Mouse (Mus musculus) thymus, postnatal 0 days (tissue): ENCODE results near the gene Gramd4. TPM values are rescaled to one million over a fixed set of nuclear protein-coding genes. Genes with fewer than 3 reads are reported as not detected.
"Not testable (repeated sequence)": the region's sequence is repeated elsewhere in the genome, so short reads cannot be mapped to it uniquely, and the experiment has no call there.

ENCODE experiments used
- DNase-seq: peaks from one replicate; pipeline ENCODE4 v3.0.0-alpha.2; 2015; ENCODE audit warnings: low spot score
- polyA plus RNA-seq: library from polyadenylated mRNA; unstranded; fragments of >200 nt; fragmentation: Nextera tagmentation; extraction: Ambion mirVana; gene quantifications from 2 replicates; pipeline ENCODE4 v1.2.1, GENCODE M21; 2015

Gramd4 gene
- polyA plus RNA-seq, 1 experiment from 2014 or later, result 14.8 TPM

DNA sequence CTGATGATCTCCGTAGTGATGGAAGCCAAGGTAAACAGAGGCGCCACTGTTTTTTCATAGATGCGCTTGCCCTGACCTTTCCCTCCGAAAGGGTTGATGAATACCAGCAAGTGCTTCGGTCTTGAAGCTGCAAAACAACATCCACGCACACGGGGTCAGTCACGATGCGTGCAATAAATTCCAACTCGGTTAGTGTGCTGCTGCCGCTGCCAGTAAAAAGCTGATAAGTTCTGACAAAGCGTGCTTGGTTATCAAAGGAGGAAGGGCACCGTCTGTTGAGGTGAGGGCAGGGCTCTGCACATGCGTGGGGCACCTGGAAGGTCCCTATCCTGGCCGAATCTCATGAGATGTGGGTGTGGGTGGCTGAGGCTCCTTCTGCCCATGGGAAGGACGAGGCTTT lies 101.6 kb downstream of the Gramd4 start:
- DNase-seq, result no peak

DNA sequence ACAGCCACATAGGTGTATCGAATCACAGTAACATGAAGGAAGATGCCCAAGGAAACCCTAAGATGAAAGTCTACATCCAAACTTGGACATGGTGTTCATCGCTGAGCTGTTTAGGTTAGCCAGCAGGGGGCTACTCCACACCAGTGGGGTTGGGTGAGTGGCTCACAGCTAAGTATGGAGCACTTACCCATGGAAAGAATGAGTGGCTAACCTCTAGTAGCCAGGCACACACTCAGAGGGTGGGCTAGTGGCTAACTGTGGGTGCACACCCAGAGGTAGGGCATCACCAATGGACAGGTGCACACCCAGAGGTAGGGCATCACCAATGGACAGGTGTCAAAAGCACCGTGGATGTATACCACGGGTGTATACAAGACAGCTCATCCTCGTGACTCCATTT lies 102.2 kb downstream of the Gramd4 start:
- peak; percentile 24 for DNase-seq

DNA sequence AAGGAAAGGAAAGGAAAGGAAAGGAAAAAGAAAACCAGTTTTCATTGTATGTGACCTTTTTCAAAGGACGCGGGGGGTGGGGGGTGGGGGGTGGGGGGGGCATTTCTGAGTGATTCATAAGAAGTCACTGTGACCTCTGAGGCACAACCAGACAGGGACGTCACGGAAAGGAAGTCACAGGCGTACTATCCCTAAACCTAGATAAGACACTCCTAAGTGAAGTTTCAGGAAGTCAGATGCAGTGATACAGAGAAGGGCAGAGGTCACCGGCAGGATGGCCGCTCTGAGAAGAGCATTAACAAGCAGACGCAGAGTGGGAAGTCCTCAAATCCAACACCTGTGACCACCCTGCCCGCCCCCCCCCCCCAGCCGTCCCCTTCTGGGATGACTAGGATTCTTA lies 103.4 kb downstream of the Gramd4 start:
- DNase-seq, result no peak

DNA sequence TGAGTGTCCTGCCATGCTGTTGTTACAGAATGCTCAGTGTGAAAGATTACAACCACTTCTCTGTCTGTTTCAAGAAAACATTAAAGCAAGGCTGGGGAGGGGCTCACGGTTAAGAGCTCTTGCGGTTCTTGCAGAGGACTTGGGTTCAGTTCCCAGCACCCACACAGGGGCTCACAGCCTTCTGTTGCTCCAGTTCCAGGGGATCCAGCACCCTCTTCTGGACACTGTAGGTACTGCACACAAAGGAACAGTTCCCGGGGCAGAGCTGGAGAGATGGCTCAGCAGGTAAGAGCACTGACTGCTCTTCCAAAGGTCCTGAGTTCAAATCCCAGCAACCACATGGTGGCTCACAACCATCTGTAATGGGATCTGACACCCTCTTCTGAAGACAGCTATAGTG lies 104.3 kb downstream of the Gramd4 start:
- DNase-seq, result not testable (repeated sequence)

DNA sequence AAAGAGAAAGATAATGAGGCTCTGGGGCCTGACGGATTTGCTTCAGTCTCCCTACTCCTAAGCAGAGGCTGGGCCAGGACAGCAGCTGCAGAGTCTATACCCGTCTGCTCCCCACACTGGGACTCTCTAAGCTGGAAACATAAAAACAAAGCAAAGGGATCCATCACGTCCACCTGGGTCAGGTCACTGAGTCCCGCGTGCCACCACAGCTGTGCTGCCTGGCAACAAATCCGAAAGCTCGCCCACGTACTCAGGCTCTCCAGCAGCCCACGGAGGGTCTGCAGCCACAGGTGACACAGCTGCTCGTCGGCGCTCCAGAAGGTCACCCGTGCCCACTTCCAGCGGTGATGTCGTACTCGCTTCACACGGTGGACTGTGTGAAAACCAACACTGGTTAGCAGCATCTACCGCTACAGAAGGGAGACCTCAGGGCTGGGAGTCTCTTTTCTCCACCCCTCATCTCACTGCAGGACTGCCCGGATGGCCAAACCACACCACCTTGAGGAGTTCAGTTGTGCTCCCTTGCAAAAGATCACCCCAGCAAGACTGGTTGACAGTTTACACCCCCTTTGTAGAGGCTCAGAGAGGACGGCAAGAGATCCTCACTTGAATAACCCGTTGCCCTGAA lies 107.3 kb downstream of the Gramd4 start:
- peak; percentile 1 for DNase-seq

- DNase-seq, result peak; percentile 1
Measured at GRCm38 (mm10) chr15:86165811-86166590, 108.5 kb downstream of the Gramd4 start.

DNA sequence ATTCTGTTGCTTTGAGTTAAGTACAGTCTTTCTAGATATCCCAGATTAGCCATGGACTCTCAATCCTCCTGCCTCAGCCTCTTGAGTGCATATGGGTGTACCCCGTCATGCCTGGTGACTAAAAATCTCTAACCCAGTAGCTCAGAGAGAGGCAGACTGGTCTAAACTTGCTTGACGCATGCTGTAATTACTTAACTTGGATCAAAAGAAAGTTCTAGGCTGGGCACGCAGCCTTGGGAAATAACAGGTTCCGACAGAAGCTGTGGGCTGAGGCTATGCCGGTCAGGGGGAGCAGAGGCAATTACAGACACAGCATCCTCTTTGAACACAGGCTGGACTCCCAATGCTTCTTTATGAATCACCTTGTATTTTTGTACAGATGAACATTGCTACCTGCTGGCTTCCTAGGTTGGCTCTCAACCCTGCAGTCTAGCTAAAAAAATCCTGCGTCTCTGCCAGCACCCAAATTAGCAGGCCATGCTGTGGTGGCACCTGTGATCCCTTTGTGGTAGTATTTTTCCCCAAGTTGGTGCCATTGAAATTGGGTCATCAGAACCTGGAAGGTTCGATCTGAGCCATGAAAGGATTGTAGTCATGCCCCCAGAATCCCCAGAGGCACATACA lies 109.6 kb downstream of the Gramd4 start:
- no peak for DNase-seq

GRCm38 (mm10) chr15:86167787-86168504 lies 110.5 kb downstream of the Gramd4 start:
- DNase-seq, result peak; percentile 75

GRCm38 (mm10) chr15:86168505-86168867 lies 111.0 kb downstream of the Gramd4 start:
- no peak for DNase-seq

- no peak for DNase-seq
Measured at GRCm38 (mm10) chr15:86168941-86169816, 111.7 kb downstream of the Gramd4 start.

GRCm38 (mm10) chr15:86169817-86170110 lies 112.3 kb downstream of the Gramd4 start:
- DNase-seq, result no peak

- DNase-seq, result peak; percentile 72
Measured at GRCm38 (mm10) chr15:86171316-86171715, 113.8 kb downstream of the Gramd4 start.

- no peak for DNase-seq
Measured at GRCm38 (mm10) chr15:86172124-86172523, 114.6 kb downstream of the Gramd4 start.

DNA sequence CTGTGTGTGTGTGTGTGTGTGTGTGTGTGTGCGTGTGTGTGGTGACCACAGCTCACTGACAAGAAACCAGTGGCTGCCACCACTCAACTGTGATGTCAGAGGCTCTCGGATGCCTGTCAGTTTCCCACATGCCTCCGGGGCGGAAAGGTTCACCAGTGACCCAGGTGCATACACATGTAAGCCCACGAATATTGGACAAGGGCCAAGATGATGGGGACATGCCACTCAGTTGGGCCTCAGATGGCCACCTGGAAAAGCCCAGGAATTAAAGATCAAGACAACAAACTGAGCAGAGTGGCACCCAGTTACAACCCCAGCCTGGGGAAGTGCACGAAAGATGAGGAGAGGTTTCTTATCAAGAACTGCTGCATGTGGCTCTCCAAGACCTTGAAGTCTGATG lies 115.0 kb downstream of the Gramd4 start:
- peak; percentile 46 for DNase-seq

DNA sequence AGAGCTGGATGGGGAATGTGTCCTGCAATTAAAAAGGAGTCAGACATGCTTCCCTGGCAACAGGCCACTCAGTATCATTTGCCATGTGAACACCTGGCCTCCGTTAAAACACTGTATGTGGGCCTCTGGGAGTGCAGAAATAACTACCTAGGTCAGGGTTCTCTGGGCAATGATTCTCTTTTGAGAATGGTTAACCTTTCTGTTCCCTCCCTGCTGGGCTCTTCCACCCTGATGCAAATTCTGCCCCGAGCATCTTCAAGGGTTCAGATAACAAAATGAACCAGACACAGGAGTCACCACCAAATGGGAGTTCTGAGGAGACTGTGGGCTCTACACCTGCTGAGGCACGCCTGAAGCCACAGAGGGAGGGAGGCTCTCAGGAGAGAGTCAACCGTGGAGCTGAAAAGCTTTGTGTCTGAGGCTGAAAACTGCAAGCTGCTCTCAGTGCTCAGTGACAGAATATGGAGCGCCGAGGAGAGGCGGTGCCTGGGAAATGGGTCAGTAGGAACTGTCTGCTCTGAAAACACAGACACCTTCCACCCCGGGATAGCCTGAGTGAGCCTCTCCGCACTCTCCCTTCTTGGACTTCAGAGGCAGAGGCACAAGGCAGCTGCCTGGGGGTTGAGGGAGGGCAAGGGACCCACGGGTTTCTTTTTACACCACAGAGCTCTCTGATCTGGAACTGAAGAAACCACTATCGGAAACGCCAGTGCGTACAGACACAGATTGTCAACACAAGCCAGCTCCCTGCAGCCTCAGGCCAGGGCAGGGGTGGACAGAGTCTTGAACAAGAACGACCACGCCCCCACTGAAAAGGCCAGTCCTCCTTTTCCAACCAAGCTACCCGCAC lies 115.9 kb downstream of the Gramd4 start:
- peak; percentile 81 for DNase-seq

DNA sequence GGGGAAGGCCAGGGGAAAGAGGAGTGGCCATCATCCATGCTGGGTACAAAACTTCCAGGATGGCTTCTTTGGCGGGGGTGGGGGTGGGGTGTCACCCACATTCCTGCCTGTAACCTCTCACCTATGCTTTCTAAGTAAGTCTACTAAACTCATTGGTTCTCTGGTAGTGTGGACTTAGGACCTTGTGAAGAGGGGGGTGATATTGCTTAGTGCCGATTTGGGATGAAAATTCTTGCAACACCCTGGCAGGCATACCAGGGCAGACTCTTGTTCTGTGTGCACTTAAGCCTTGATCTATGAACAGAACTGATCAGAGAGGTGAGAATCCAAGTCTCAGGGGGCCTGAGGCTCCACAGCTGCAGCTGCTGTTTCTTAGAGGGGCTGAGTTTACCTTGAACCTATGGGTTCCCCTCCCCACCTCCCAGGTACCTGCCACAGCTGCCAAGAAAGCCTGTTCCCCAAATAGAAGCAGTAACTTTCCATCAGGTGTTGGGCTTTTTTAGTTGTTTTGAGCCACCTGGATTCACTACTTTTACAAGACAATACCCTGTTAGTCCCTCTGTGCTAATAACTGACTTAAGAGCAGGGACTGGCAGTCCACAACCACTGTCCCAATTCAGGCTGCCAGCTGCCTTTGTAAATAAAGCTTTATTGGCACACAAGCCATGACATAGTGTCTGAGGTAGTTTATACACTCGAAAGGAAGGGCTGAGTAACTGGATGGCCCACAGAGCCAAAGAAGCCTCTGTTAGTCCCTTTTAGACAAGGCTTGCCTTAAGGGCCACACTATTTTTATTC lies 118.0 kb downstream of the Gramd4 start:
- peak; percentile 73 for DNase-seq

- DNase-seq, result no peak
Measured at GRCm38 (mm10) chr15:86176166-86176565, 118.7 kb downstream of the Gramd4 start.

DNA sequence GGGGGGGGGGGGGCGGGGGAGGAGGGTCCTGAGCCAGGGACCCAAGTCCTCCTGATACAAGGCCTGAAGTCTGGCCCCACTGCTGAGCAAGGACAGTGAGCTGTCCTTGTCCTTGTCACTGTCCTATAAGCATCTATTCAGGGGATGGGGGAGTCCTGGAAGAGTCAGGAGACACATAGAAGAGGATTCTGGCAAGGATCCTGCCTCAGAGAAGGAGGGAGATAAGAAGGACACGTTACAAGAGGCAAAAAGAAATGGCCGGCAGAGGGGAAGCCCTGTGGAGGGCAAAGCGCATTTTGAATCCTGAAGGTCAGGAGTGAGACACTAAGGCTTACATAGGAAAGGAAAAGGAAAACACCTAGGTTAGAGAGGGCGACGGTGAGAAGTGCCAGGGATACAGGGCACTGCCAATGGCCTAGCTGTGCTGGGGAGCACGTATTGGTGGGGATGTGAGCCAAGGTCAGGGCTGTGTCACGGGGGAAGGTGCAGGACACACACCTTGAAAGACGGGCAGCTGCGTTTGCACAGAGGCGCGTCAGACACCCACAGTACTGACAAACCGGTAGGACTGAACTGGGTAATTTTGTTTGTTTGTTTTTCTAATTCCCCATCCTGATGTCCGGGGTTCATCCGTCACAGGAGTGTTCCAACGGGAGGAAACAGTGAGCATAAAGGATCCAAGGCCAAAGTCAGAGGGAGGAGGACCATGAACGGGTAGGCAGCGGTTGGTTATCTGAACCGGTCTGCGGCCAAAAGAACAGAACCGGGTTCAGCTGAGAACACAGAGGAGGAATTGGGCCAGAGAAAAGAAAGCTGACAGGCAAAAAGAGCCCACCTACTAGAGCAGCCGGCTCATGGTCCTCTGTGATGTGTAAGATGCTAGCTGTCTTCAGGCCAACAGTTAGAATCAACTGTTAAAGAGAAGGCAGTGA lies 119.5 kb downstream of the Gramd4 start:
- DNase-seq, result no peak
